Mouse (Mus musculus) R1 (cell line): ENCODE data around the gene Oasl2.

ENCODE experiments used
- DNase-seq: peaks from one replicate; pipeline ENCODE4 v3.0.0-alpha.2; 2018; ENCODE audit warnings: low read depth, low spot score

The Oasl2 gene

GRCm38 (mm10) chr5:114958069-114958468 is 61.3 kb downstream of the Oasl2 start:
- DNase-seq: no peak
